In genomic region chr10:62331771-62332170, GRCm38 (mm10) we compare ENCODE assay signal across 14 mouse cellular contexts. TPM values are rescaled to one million over a fixed set of nuclear protein-coding genes. Genes with fewer than 3 reads are reported as not detected.
DNase-seq lines count a peak whose midpoint lies in the region; ATAC-seq and TF ChIP-seq lines count a peak whose summit lies in the region.
"Had no signal": no experiment of that assay in that cellular context is flagged by ENCODE, and none has a peak within 500 bp of the region (broad histone marks: within the 10 kb centered on the region; RNA-seq: fewer than 3 reads in every experiment).

No protein-coding gene starts in this region.

- WGBS in heart, postnatal 0 days = 39% methylated on average over 12 of the region's 12 CpGs
- WGBS in neural tube, embryonic 15.5 days = 84% methylated on average over 12 of the region's 12 CpGs
- WGBS in forebrain, embryonic 14.5 days = 79% methylated on average over 12 of the region's 12 CpGs

- peak; percentile 27 for DNase-seq in cerebellum, adult 8-10 months
- DNase-seq in cerebellum, postnatal 4 days (ENCODE audit: low spot score in 2 of 2) = no peak
- no peak for DNase-seq in heart, postnatal 0 days (ENCODE audit: low spot score)
- DNase-seq in heart, postnatal 14 days = no peak
- DNase-seq in neural tube, embryonic 10.5 days (ENCODE audit: extremely low spot score, low spot score) = no peak
- DNase-seq in gastrocnemius, postnatal 10 days = no peak
- DNase-seq in forebrain, embryonic 14.5 days (ENCODE audit: low spot score) = no peak
- DNase-seq: thymus, postnatal 14 days had no signal

- H3K4me1 ChIP-seq in heart, postnatal 0 days (ENCODE audit: control insufficient read depth, insufficient read depth) = peaks cover 53% of the 10 kb centered on the region
- peaks cover 35% of the 10 kb centered on the region for H3K4me1 ChIP-seq in neural tube, embryonic 15.5 days
- H3K4me1 ChIP-seq in forebrain, embryonic 14.5 days (ENCODE audit: control insufficient read depth, insufficient read depth, low read length) = 0 out of 2 replicates have a peak, but pooled peaks cover 6% of the 10 kb centered on the region

- no peak for TF ChIP-seq CTCF in heart, postnatal 0 days (IDR thresholded peaks at IDR 0.05; ENCODE audit: low read depth)

- H3K4me2 ChIP-seq in heart, postnatal 0 days (ENCODE audit: low read depth, low read length) = peak overlapping the region; percentile 57
- H3K4me2 ChIP-seq in neural tube, embryonic 15.5 days = peak overlapping the region; percentile 30; the same call in 1 of the 2 replicates
- no peak overlapping the region for H3K4me2 ChIP-seq in forebrain, embryonic 14.5 days (ENCODE audit: low read length)
- H3K4me2 ChIP-seq: forebrain, embryonic 12.5 days; midbrain, embryonic 13.5 days had no signal

- no peaks in the 10 kb centered on the region for H3K27me3 ChIP-seq in heart, postnatal 0 days (ENCODE audit: control insufficient read depth, insufficient read depth, low read length)
- no peaks in the 10 kb centered on the region for H3K27me3 ChIP-seq in neural tube, embryonic 15.5 days (replicated peaks)
- no peaks in the 10 kb centered on the region for H3K27me3 ChIP-seq in forebrain, embryonic 14.5 days (replicated peaks; ENCODE audit: control insufficient read depth, insufficient read depth, low read length)
- H3K27me3 ChIP-seq: embryonic facial prominence, embryonic 12.5 days; forebrain, embryonic 12.5 days had no signal

- H3K9ac ChIP-seq in heart, postnatal 0 days (replicated peaks; ENCODE audit: low read depth, low read length) = peak overlapping the region; percentile 23; the same call in 1 of the 2 replicates
- no peak overlapping the region for H3K9ac ChIP-seq in neural tube, embryonic 15.5 days (replicated peaks)
- no peak overlapping the region for H3K9ac ChIP-seq in forebrain, embryonic 14.5 days (ENCODE audit: low read length)
- H3K9ac ChIP-seq: embryonic facial prominence, embryonic 12.5 days; forebrain, embryonic 12.5 days; midbrain, embryonic 13.5 days had no signal

- H3K4me3 ChIP-seq in heart, postnatal 0 days (ENCODE audit: low read depth, low read length) = peak overlapping the region; percentile 23; the same call in 1 of the 2 replicates
- no peak overlapping the region for H3K4me3 ChIP-seq in neural tube, embryonic 15.5 days (replicated peaks)
- H3K4me3 ChIP-seq in forebrain, embryonic 14.5 days (ENCODE audit: low read depth, low read length) = no peak overlapping the region
- H3K4me3 ChIP-seq: embryonic facial prominence, embryonic 12.5 days; forebrain, embryonic 12.5 days; limb, embryonic 10.5 days; midbrain, embryonic 13.5 days had no signal

- H3K36me3 ChIP-seq in heart, postnatal 0 days (replicated peaks; ENCODE audit: control insufficient read depth, insufficient read depth, low read length) = no peaks in the 10 kb centered on the region
- no peaks in the 10 kb centered on the region; the same call in 1 of the 2 replicates for H3K36me3 ChIP-seq in neural tube, embryonic 15.5 days
- H3K36me3 ChIP-seq in forebrain, embryonic 14.5 days (ENCODE audit: control insufficient read depth, insufficient read depth, low read length) = no peaks in the 10 kb centered on the region
- H3K36me3 ChIP-seq: forebrain, embryonic 12.5 days; limb, embryonic 10.5 days; midbrain, embryonic 13.5 days had no signal

- H3K27ac ChIP-seq in heart, postnatal 0 days (ENCODE audit: low read depth) = peak overlapping the region; percentile 96
- no peak overlapping the region for H3K27ac ChIP-seq in neural tube, embryonic 15.5 days (replicated peaks)
- no peak overlapping the region for H3K27ac ChIP-seq in forebrain, embryonic 14.5 days (ENCODE audit: low read depth, low read length)
- H3K27ac ChIP-seq: embryonic facial prominence, embryonic 12.5 days; forebrain, embryonic 12.5 days; limb, embryonic 10.5 days; midbrain, embryonic 13.5 days had no signal

- no peak for TF ChIP-seq EP300 in heart, postnatal 0 days (IDR thresholded peaks at IDR 0.05; ENCODE audit: low read depth)

- no peak for ATAC-seq in heart, postnatal 0 days (ENCODE audit: insufficient read depth, low read depth)
- no peak for ATAC-seq in neural tube, embryonic 15.5 days (ENCODE audit: low FRiP score)
- no peak for ATAC-seq in forebrain, embryonic 14.5 days
- ATAC-seq: inflammation-experienced regulatory T-cells, adult 6 months; midbrain, embryonic 13.5 days had no signal

- intact Hi-C loops in heart, postnatal 14 days (cut with DNase I) = no loop called here

- H3K9me3 ChIP-seq in heart, postnatal 0 days (replicated peaks; ENCODE audit: control insufficient read depth, low read length) = no peaks in the 10 kb centered on the region
- no peaks in the 10 kb centered on the region for H3K9me3 ChIP-seq in neural tube, embryonic 15.5 days (replicated peaks)
- H3K9me3 ChIP-seq in forebrain, embryonic 14.5 days (replicated peaks; ENCODE audit: control insufficient read depth, low read length) = no peaks in the 10 kb centered on the region
- H3K9me3 ChIP-seq: embryonic facial prominence, embryonic 12.5 days; forebrain, embryonic 12.5 days; limb, embryonic 10.5 days; midbrain, embryonic 13.5 days had no signal

RNA-seq across cellular contexts. Expression of gene Hk1, which starts 47.9 kb away (rescaled TPM):
- 100.0 and 140 TPM in 2 replicates for total RNA-seq in heart, postnatal 0 days (2014; rRNA removed; ENCODE audit: low replicate concordance)
- polyA plus RNA-seq in heart, postnatal 0 days (2015; fragmentation: Nextera tagmentation; extraction: Ambion mirVana) = 128 and 148 TPM in 2 replicates
- 100 to 1,000 TPM; 120 to 132 TPM for total RNA-seq in heart, postnatal 14 days (2021)
- 134 and 146 TPM in 2 replicates for polyA plus RNA-seq in neural tube, embryonic 15.5 days (2015; fragmentation: Nextera tagmentation; extraction: Ambion mirVana)
- total RNA-seq in gastrocnemius, postnatal 10 days (2021) = 10 to 100 TPM; 17.8 to 22.5 TPM
- 31.0 and 48.9 TPM in 2 replicates for polyA plus RNA-seq in forebrain, embryonic 14.5 days (2014; fragmentation: Nextera tagmentation; extraction: Ambion mirVana)
